Mouse (Mus musculus): ENCODE data around the gene Zfp503. TPM values are rescaled to one million over a fixed set of nuclear protein-coding genes. Genes with fewer than 3 reads are reported as not detected.

Gene Zfp503
- total and polyA plus RNA-seq, 3 experiments = not detected

DNA sequence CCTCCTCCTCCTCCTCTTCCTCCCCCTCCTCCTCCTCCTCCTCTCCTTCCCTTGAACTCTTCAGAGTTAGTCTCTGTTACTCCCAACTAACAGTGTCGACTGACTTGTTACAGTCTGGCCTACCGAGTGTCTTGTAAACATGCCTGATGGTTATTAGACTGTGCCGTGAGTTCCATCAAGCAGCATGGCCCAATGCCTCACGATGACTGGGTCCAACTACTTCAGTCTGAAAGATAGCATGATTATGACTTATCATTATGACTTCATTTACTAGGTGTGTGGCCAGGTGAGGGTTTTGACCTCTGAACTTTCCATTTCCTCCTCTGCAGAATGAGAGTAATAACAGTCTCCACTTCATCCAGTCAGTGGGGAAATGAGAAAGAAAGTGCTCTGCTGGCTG, 14.2 kb upstream of the Zfp503 start:
- dilution Hi-C loops (cut with MboI; ENCODE audit: extremely low pct_ligation_motif_present, extremely low pct_unique_long_range_greater_than_20kb, low sequenced_read_pairs) = no loop called here
- Histone ChIP-seq H3K79me2 (replicated peaks; ENCODE audit: control insufficient read depth, extremely low read depth, insufficient read depth, poor library complexity, severe bottlenecking) (no peaks in the 10 kb centered on the region), H3K27ac (ENCODE audit: insufficient read depth, low read depth) (no peak overlapping the region), H3K4me2 (ENCODE audit: insufficient read depth, low read depth, poor library complexity, severe bottlenecking) (no peak overlapping the region), H3K4me1 (ENCODE audit: control insufficient read depth in 1 of 2, insufficient read depth in 2 of 2) (0 out of 4 replicates have a peak, but pooled peaks cover 0 to 2% of the 10 kb centered on the region in 2 experiments), H3K4me3 (replicated peaks in 1 of 3; ENCODE audit: low read depth in 2 of 3, low read length in 2 of 3, poor library complexity in 1 of 3) (no peak overlapping the region), H3K9me3 (replicated peaks; ENCODE audit: low read length) (no peaks in the 10 kb centered on the region), H3K9ac (ENCODE audit: insufficient read depth, low read depth) (no peak overlapping the region), H3K27me3 (replicated peaks) (no peaks in the 10 kb centered on the region), H3K36me3 (replicated peaks in 1 of 2; ENCODE audit: control insufficient read depth in 1 of 2, insufficient read depth in 1 of 2, low read length in 1 of 2) (no peaks in the 10 kb centered on the region)
- in situ Hi-C loops (cut with MboI; ENCODE audit: low pct_ligation_motif_present, low pct_unique_long_range_greater_than_20kb, low sequenced_read_pairs) = no loop called here
- no peak for TF ChIP-seq MAZ (IDR thresholded peaks at IDR 0.05; ENCODE audit: low read depth, low read length)
- TF ChIP-seq TBP (conservative IDR thresholded peaks at IDR 0.05; ENCODE audit: low read depth, low read length) = no peak
- no peak for TF ChIP-seq KAT2A (IDR thresholded peaks at IDR 0.05; ENCODE audit: insufficient replicate concordance, low read length)
- TF ChIP-seq IRF4 (IDR thresholded peaks at IDR 0.05; ENCODE audit: low read depth, low read length) = no peak
- TF ChIP-seq ELF1 (IDR thresholded peaks at IDR 0.05; ENCODE audit: low read depth, low read length) = no peak
- no peak for TF ChIP-seq USF2 (conservative IDR thresholded peaks at IDR 0.05; ENCODE audit: low read depth, low read length)
- no peak for TF ChIP-seq MXI1 (IDR thresholded peaks at IDR 0.05; ENCODE audit: low read depth, low read length)
- no peak for TF ChIP-seq NELFE (IDR thresholded peaks at IDR 0.05; ENCODE audit: low read depth, low read length)
- TF ChIP-seq ZMIZ1 (IDR thresholded peaks at IDR 0.05; ENCODE audit: low read depth, low read length) = no peak
- TF ChIP-seq MEF2A (IDR thresholded peaks at IDR 0.05; ENCODE audit: borderline replicate concordance, low read depth, low read length) = no peak
- TF ChIP-seq ZKSCAN1 (IDR thresholded peaks at IDR 0.05; ENCODE audit: borderline replicate concordance, low read depth, low read length) = no peak
- DNase-seq (ENCODE audit: extremely low read depth) = no peak

DNA sequence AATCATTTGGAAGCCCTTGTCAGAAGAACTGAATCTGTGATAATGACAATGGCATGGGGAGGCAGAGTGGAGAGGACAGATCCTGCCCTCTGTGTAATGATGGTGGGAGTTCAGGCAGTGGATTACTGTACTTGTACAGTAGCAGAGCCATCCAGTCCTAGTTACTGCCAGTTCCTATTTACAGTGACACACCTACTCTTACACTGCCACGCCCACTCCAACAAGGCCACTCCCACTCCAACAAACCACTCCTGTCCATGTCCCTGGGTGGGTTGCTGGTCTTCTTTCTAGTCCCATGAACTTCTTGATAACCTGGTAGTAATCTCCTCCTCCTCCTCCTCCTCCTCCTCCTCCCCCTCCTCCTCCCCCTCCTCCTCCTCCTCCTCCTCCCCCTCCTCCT, 13.8 kb upstream of the Zfp503 start:
- H3K9ac ChIP-seq (ENCODE audit: insufficient read depth, low read depth) = no peak overlapping the region
- no peak for DNase-seq (ENCODE audit: extremely low read depth)
- H3K27me3 ChIP-seq (replicated peaks) = no peaks in the 10 kb centered on the region
- in situ Hi-C loops (cut with MboI; ENCODE audit: low pct_ligation_motif_present, low pct_unique_long_range_greater_than_20kb, low sequenced_read_pairs) (no loop called here), dilution Hi-C loops (cut with MboI; ENCODE audit: extremely low pct_ligation_motif_present, extremely low pct_unique_long_range_greater_than_20kb, low sequenced_read_pairs) (no loop called here)
- no peak overlapping the region for H3K27ac ChIP-seq (ENCODE audit: insufficient read depth, low read depth)
- no peak for TF ChIP-seq ZKSCAN1 (IDR thresholded peaks at IDR 0.05; ENCODE audit: borderline replicate concordance, low read depth, low read length)
- no peak for TF ChIP-seq MAFK (IDR thresholded peaks at IDR 0.05; ENCODE audit: insufficient replicate concordance, low read length)
- no peak for TF ChIP-seq MYC (IDR thresholded peaks at IDR 0.05; ENCODE audit: low read depth, low read length)
- TF ChIP-seq JUN (IDR thresholded peaks at IDR 0.05; ENCODE audit: insufficient read depth, low read depth, low read length) = no peak
- TF ChIP-seq RCOR1 (conservative IDR thresholded peaks at IDR 0.05; ENCODE audit: low read depth, low read length) = no peak
- TF ChIP-seq EP300 (IDR thresholded peaks at IDR 0.05; ENCODE audit: low read length) = no peak
- no peak for TF ChIP-seq E2F4 (IDR thresholded peaks at IDR 0.05; ENCODE audit: insufficient replicate concordance, low read depth, low read length)
- TF ChIP-seq BHLHE40 (IDR thresholded peaks at IDR 0.05; ENCODE audit: low read depth, low read length) = no peak
- no peak for TF ChIP-seq MAZ (IDR thresholded peaks at IDR 0.05; ENCODE audit: low read depth, low read length)
- no peak for TF ChIP-seq JUND (conservative IDR thresholded peaks at IDR 0.05; ENCODE audit: low read depth, low read length)
- TF ChIP-seq SMC3 (IDR thresholded peaks at IDR 0.05; ENCODE audit: low read depth, low read length) = no peak
- TF ChIP-seq MXI1 (IDR thresholded peaks at IDR 0.05; ENCODE audit: low read depth, low read length) = no peak
- no peak for TF ChIP-seq IRF4 (IDR thresholded peaks at IDR 0.05; ENCODE audit: low read depth, low read length)
- no peak for TF ChIP-seq ELF1 (IDR thresholded peaks at IDR 0.05; ENCODE audit: low read depth, low read length)
- H3K36me3 ChIP-seq (replicated peaks in 1 of 2; ENCODE audit: control insufficient read depth in 1 of 2, insufficient read depth in 1 of 2, low read length in 1 of 2) = no peaks in the 10 kb centered on the region
- H3K4me2 ChIP-seq (ENCODE audit: insufficient read depth, low read depth, poor library complexity, severe bottlenecking) = no peak overlapping the region
- H3K79me2 ChIP-seq (replicated peaks; ENCODE audit: control insufficient read depth, extremely low read depth, insufficient read depth, poor library complexity, severe bottlenecking) = no peaks in the 10 kb centered on the region
- H3K4me3 ChIP-seq (replicated peaks in 1 of 3; ENCODE audit: low read depth in 2 of 3, low read length in 2 of 3, poor library complexity in 1 of 3) = no peak overlapping the region
- H3K4me1 ChIP-seq (ENCODE audit: control insufficient read depth in 1 of 2, insufficient read depth in 2 of 2) = 0 out of 4 replicates have a peak, but pooled peaks cover 0 to 2% of the 10 kb centered on the region in 2 experiments
- H3K9me3 ChIP-seq (replicated peaks; ENCODE audit: low read length) = no peaks in the 10 kb centered on the region
